Mouse (Mus musculus) thymus, postnatal 25 days (tissue): ENCODE results near the gene Alkbh8.
"Not testable (repeated sequence)": the region's sequence is repeated elsewhere in the genome, so short reads cannot be mapped to it uniquely, and the experiment has no call there.

Source experiments
- DNase-seq: peaks from one replicate; pipeline ENCODE4 v3.0.0; 2022

Alkbh8 gene

GRCm38 (mm10) chr9:3334962-3335767 lies at the start of gene Alkbh8:
Gene Alkbh8, plus strand, starts transcription at chr9:3335140.
- DNase-seq: peak; percentile 82

- no peak for DNase-seq
Measured at GRCm38 (mm10) chr9:3309292-3309836, 25.6 kb upstream of the Alkbh8 start.

GRCm38 (mm10) chr9:3310016-3310415 lies 24.9 kb upstream of the Alkbh8 start:
- no peak for DNase-seq

GRCm38 (mm10) chr9:3327342-3328053 lies 7.4 kb upstream of the Alkbh8 start:
- DNase-seq: not testable (repeated sequence)

GRCm38 (mm10) chr9:3328054-3328595 lies 6.8 kb upstream of the Alkbh8 start:
- no peak for DNase-seq

GRCm38 (mm10) chr9:3330319-3330718 lies 4.6 kb upstream of the Alkbh8 start:
- no peak for DNase-seq

- no peak for DNase-seq
Measured at GRCm38 (mm10) chr9:3330737-3331384, 4.1 kb upstream of the Alkbh8 start.

- DNase-seq: no peak
Measured at GRCm38 (mm10) chr9:3336661-3337060, 1.7 kb downstream of the Alkbh8 start.

GRCm38 (mm10) chr9:3345136-3345535 lies 10.2 kb downstream of the Alkbh8 start:
- DNase-seq: no peak

GRCm38 (mm10) chr9:3345967-3346366 lies 11.0 kb downstream of the Alkbh8 start:
- DNase-seq: no peak

- DNase-seq: no peak
Measured at GRCm38 (mm10) chr9:3350056-3350455, 15.1 kb downstream of the Alkbh8 start.

- not testable (repeated sequence) for DNase-seq
Measured at GRCm38 (mm10) chr9:3376323-3376722, 41.4 kb downstream of the Alkbh8 start.

GRCm38 (mm10) chr9:3403251-3404208 lies 68.6 kb downstream of the Alkbh8 start, which contains the start of gene Cwf19l2:
Gene Cwf19l2, plus strand, starts transcription at chr9:3403592.
- peak; percentile 81 for DNase-seq

- peak; percentile 12 for DNase-seq
Measured at GRCm38 (mm10) chr9:3404372-3404771, 69.4 kb downstream of the Alkbh8 start.

GRCm38 (mm10) chr9:3439555-3440300 lies 104.8 kb downstream of the Alkbh8 start:
- DNase-seq: not testable (repeated sequence)
